Mouse (Mus musculus) midbrain, embryonic 14.5 days (tissue): ENCODE data around the gene Epor. TPM values are rescaled to one million over a fixed set of nuclear protein-coding genes. Genes with fewer than 3 reads are reported as not detected.
A peak's percentile ranks its signal among the peaks of the same experiment; 100 is the strongest.

ENCODE experiments used
- ATAC-seq: fragments of 200-750 bp; cut with Nextera tagmentation; 2 replicates; pipeline ENCODE4 v1.8.0; 2017; ENCODE audit warnings: moderate number of reproducible peaks, moderate library complexity; ENCODE audit not compliant: low FRiP score, low TSS enrichment
- DNase-seq: peaks from one replicate; pipeline ENCODE4 v3.0.0-alpha.2; 2015
- H3K27ac ChIP-seq: fragments of 300-500 bp; sonication (generic); replicated peaks from 2 replicates; pipeline ENCODE4 v1.5.1; 2014; ENCODE audit warnings: mild to moderate bottlenecking, low read depth, low read length, moderate library complexity
- H3K27me3 ChIP-seq: fragments of 300-500 bp; sonication (generic); 2 replicates; pipeline ENCODE4 v1.6.1; 2014; ENCODE audit warnings: low read length, control low read depth, mixed read lengths; ENCODE audit not compliant: control insufficient read depth, insufficient read depth
- H3K36me3 ChIP-seq: fragments of 300-500 bp; sonication (generic); 2 replicates; pipeline ENCODE4 v1.6.1; 2014; ENCODE audit warnings: low read length, control low read depth; ENCODE audit not compliant: control insufficient read depth, insufficient read depth
- H3K4me1 ChIP-seq: fragments of 300-500 bp; sonication (generic); 2 replicates; pipeline ENCODE4 v1.6.1; 2014; ENCODE audit warnings: mild to moderate bottlenecking, antibody characterized with exemption, low read length, control low read depth; ENCODE audit not compliant: control insufficient read depth, insufficient read depth
- H3K4me2 ChIP-seq: fragments of 300-500 bp; sonication (generic); 2 replicates; pipeline ENCODE4 v1.6.1; 2014; ENCODE audit warnings: mild to moderate bottlenecking, low read length, moderate library complexity
- H3K4me3 ChIP-seq: fragments of 300-500 bp; sonication (generic); replicated peaks from 2 replicates; pipeline ENCODE4 v1.5.1; 2014; ENCODE audit warnings: low read depth, low read length
- H3K9ac ChIP-seq: fragments of 300-500 bp; sonication (generic); replicated peaks from 2 replicates; pipeline ENCODE4 v1.6.1; 2014; ENCODE audit warnings: mild to moderate bottlenecking, low read length, moderate library complexity
- H3K9me3 ChIP-seq: fragments of 300-500 bp; sonication (generic); 2 replicates; pipeline ENCODE4 v1.6.1; 2016; ENCODE audit warnings: low read length, control low read depth, mixed read lengths; ENCODE audit not compliant: control insufficient read depth
- WGBS: fragments of 180-500 bp; shearing (Covaris S2); extraction: QIAGEN DNeasy Blood & Tissue Kit; methylation state at CpG from one replicate; pipeline ENCODE4 v1.1.7; 2014; 5-methylcytosine and 5-hydroxymethylcytosine counted together
- polyA plus RNA-seq: library from polyadenylated mRNA; unstranded; fragments of >200 nt; fragmentation: Nextera tagmentation; extraction: Ambion mirVana; gene quantifications from 2 replicates; pipeline ENCODE4 v1.2.1, GENCODE M21; 2014

Epor gene
- polyA plus RNA-seq, 1 experiment from 2014 or later, result 2.0 TPM

DNA sequence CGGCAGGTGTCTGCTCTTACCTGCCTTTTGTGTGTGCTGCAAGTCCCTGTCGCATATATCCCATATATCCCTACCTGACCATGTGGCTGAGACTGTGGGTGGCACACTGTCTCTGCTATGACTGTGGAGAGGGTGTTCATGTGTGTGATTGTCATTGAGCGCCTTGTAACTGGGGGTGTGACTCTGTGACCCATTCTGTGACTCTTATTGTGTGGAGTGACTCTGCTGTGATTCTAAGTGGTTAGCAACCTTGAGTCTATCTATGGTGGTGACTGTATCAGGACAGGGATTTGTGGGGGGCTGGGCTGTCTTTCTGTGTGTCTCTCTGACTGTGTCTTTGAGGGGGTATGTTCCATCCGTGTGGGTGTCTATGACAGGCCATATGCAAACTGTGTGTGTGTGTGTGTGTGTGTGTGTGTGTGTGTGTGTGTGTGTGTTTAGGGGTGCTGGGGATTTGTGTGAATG, 25.6 kb downstream of the Epor start:
- peaks cover 26% of the 10 kb centered on the region for H3K36me3 ChIP-seq
- ATAC-seq, result no peak
- H3K4me2 ChIP-seq, result peak overlapping the region; percentile 61
- H3K9me3 ChIP-seq, result no peaks in the 10 kb centered on the region
- peak overlapping the region; percentile 72 for H3K4me3 ChIP-seq
- peaks cover 10% of the 10 kb centered on the region for H3K4me1 ChIP-seq
- H3K9ac ChIP-seq, result peak overlapping the region; percentile 86
- no peak for DNase-seq
- no peaks in the 10 kb centered on the region for H3K27me3 ChIP-seq
- H3K27ac ChIP-seq, result peak overlapping the region; percentile 81; the same call in 1 of the 2 replicates
- WGBS, result 78% methylated on average over 4 of the region's 4 CpGs

DNA sequence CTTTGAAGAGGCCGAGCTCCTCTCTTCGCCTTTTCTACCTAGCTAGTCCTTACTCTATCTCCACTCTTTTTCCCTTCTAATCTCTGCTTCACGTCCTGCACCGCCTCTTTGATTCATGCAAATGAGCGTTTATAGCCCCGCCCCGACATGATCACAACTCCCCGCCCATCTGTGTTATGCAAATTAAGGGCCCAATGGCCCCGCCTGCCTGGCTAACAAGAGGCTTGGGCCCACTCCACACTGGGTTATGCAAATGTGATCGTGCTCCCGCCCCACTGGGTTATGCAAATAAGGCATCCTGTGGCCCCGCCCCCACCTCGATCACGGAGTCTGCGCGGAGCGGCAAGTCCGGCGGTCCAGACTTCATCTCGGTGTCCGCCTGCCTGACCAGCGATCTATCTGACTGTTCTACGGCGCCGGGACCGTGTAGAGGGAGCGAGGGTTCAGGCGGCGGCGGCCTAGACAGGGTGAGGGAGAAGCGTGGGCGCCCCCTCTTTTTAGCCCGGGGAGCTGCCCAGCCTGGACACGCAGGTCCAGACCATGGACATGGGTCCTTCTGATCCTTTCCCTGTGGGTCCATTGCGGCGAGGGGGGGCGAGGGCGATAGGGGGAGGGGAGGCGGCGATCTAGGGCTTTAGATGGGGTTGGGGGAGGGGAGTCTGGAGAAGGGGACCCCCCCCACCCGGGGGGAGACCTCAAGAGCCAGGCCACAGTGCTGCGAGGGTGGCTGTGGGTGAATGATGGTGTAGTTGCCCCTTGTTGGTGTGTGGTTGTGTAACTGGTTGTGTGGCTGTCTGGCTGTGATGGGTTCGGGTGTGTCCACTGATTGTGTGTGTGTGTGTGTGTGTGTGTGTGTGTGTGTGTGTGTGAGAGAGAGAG, 26.4 kb downstream of the Epor start, which contains the start of gene Plppr2:
Gene Plppr2, plus strand, starts transcription at position 342 of the 879 bp plus-strand sequence.
- Histone ChIP-seq H3K27me3 (no peaks in the 10 kb centered on the region), H3K27ac (peak within 1 kb of the TSS; percentile 81), H3K4me2 (peak within 1 kb of the TSS; percentile 61), H3K9ac (peak within 1 kb of the TSS; percentile 86), H3K4me3 (peak within 1 kb of the TSS; percentile 72), H3K9me3 (no peaks in the 10 kb centered on the region), H3K4me1 (peaks cover 10% of the 10 kb centered on the region), H3K36me3 (peaks cover 21% of the 10 kb centered on the region)
- peak; percentile 98 for DNase-seq
- under 1% methylated on average over 41 of the region's 43 CpGs for WGBS
- peak; percentile 95 for ATAC-seq

DNA sequence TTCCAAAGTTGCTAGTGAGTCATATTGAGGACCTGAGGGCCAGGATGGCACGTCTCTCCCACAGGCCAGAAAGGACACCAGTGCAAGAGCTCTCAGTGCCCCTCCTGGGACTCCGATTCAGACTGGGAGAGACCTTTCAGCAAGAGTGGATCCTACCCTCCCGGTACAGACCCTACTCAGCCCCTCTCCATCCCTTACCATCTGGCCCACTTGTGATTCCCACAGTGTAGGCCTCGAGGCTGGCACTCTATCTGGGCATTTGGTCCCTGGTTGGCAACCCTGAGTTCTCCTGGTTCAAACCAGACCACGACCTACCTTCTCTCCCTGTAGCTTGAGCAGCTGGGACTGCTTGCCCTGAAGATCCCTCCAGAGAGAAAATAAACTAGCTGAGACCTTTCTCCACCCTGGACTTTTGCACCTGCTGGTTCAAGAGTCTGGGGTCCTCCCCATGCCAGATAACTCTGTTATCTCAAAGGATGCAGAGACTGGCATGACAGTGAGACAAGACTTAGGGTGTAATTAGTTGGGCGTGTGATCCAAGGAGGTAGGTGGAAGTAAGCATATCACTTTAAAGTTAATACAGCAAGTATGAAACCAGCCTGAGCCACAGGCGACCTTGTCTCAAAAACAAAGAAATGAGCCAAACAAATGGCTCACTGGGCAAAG, 27.7 kb downstream of the Epor start:
- no peaks in the 10 kb centered on the region for H3K9me3 ChIP-seq
- H3K27me3 ChIP-seq, result no peaks in the 10 kb centered on the region
- DNase-seq (no peak), ATAC-seq (no peak)
- WGBS, result 86% methylated on average over 7 of the region's 7 CpGs
- H3K9ac ChIP-seq, result no peak overlapping the region
- H3K4me2 ChIP-seq, result peak overlapping the region; percentile 61; the same call in 1 of the 2 replicates
- H3K4me1 ChIP-seq, result peaks cover 10% of the 10 kb centered on the region
- peaks cover 7% of the 10 kb centered on the region for H3K36me3 ChIP-seq
- no peak overlapping the region for H3K27ac ChIP-seq
- no peak overlapping the region for H3K4me3 ChIP-seq

- DNase-seq, result no peak
- Histone ChIP-seq H3K4me2 (no peak overlapping the region), H3K4me3 (no peak overlapping the region), H3K4me1 (peaks cover 10% of the 10 kb centered on the region), H3K36me3 (peaks cover 1% of the 10 kb centered on the region; the same call in 1 of the 2 replicates), H3K27ac (no peak overlapping the region), H3K9me3 (no peaks in the 10 kb centered on the region), H3K27me3 (no peaks in the 10 kb centered on the region), H3K9ac (no peak overlapping the region)
- ATAC-seq, result no peak
- 90% methylated on average over 12 of the region's 12 CpGs for WGBS
Observed at GRCm38 (mm10) chr9:21934021-21934420, 29.3 kb downstream of the Epor start.

DNA sequence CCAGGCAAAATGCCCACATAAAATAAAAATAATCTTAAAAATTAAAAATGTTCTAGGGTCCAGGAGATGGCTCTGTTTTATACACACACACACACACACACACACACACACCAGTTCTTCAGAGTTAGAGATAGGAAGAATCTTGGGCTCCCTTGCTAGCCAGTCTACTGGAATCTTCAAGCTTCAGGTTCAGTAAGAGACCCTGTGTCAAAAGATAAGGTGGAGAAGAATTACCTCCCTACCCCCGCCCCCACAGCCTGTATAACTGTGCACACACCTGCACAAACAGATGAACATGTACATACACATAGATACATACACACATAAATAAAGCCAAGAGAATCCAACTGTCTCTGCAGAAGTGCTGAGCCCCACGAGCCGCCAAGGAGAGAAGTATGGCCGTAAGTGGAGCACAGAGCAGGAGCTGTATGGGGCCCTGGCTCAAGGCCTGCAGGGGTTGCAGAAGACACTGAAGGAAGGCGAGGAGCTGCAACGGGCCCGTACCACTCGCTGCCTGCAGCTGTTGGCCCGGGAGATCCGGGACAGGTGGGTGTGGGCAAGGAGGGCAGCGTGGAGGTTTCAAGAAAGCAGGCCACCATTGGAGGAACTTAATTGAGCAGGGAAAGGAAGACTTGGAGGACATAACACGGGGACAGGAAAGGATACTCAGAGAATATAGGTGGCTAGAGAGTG, 30.7 kb downstream of the Epor start:
- no peak overlapping the region for H3K4me2 ChIP-seq
- H3K4me1 ChIP-seq, result 0 out of 2 replicates have a peak, but pooled peaks cover under 1% of the 10 kb centered on the region
- no peak overlapping the region for H3K9ac ChIP-seq
- H3K36me3 ChIP-seq, result no peaks in the 10 kb centered on the region
- no peak for DNase-seq
- ATAC-seq, result no peak
- no peaks in the 10 kb centered on the region for H3K9me3 ChIP-seq
- H3K4me3 ChIP-seq, result no peak overlapping the region
- H3K27me3 ChIP-seq, result no peaks in the 10 kb centered on the region
- 61% methylated on average over 12 of the region's 12 CpGs for WGBS
- no peak overlapping the region for H3K27ac ChIP-seq

DNA sequence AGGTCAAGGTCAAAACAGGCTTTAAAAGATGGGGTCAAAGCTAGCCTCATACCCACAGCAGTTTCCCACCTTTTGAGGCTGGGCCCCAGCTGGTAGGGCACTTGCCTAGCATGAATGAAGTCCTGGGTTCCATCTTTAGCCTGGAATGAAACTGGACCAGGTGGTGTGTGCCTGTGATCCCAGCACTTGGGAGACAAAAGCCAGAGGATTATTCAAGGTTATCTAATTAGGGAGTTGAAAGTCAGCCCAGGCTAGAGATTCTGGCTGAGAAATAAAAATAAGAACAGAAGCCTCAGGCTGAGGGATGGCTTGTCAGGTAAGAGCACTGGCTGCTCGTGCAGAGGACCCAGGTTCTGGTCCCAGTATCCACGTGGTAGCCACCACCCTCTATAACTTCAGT, 31.3 kb downstream of the Epor start:
- Histone ChIP-seq H3K9ac (no peak overlapping the region), H3K9me3 (no peaks in the 10 kb centered on the region), H3K4me3 (no peak overlapping the region), H3K36me3 (no peaks in the 10 kb centered on the region), H3K4me1 (no peaks in the 10 kb centered on the region), H3K4me2 (no peak overlapping the region), H3K27ac (no peak overlapping the region), H3K27me3 (no peaks in the 10 kb centered on the region)
- DNase-seq, result no peak
- 57% methylated on average over 2 of the region's 2 CpGs for WGBS
- ATAC-seq, result no peak

GRCm38 (mm10) chr9:21929208-21929607, 34.1 kb downstream of the Epor start:
- Histone ChIP-seq H3K9ac (no peak overlapping the region), H3K27ac (no peak overlapping the region), H3K9me3 (no peaks in the 10 kb centered on the region), H3K27me3 (no peaks in the 10 kb centered on the region), H3K4me1 (peaks cover 11% of the 10 kb centered on the region), H3K4me2 (no peak overlapping the region), H3K36me3 (no peaks in the 10 kb centered on the region), H3K4me3 (no peak overlapping the region)
- WGBS, result 86% methylated on average over 3 of the region's 3 CpGs
- no peak for DNase-seq
- no peak for ATAC-seq

GRCm38 (mm10) chr9:21927208-21927753, 36.0 kb downstream of the Epor start, which contains the start of the genes Ccdc159 and Tmem205:
Ccdc159 (plus strand) TSS chr9:21927471.
Tmem205 (minus strand) TSS chr9:21927556.
- Histone ChIP-seq H3K9ac (peak within 1 kb of the TSS; percentile 59), H3K4me1 (peaks cover 11% of the 10 kb centered on the region), H3K4me2 (peak within 1 kb of the TSS; percentile 65), H3K27ac (peak within 1 kb of the TSS; percentile 66; the same call in 1 of the 2 replicates), H3K4me3 (peak within 1 kb of the TSS; percentile 48), H3K36me3 (0 out of 2 replicates have a peak, but pooled peaks cover 5% of the 10 kb centered on the region), H3K9me3 (no peaks in the 10 kb centered on the region), H3K27me3 (no peaks in the 10 kb centered on the region)
- WGBS, result under 1% methylated on average over 28 of the region's 28 CpGs
- DNase-seq (peak; percentile 95), ATAC-seq (peak; percentile 97)
